Mouse (Mus musculus): ENCODE measurements around the gene Arhgap22.

- no peak for TF ChIP-seq CTCF (IDR thresholded peaks at IDR 0.05; ENCODE audit: control insufficient read depth, insufficient read depth, insufficient read length)
- no peak for TF ChIP-seq CEBPB (IDR thresholded peaks at IDR 0.05; ENCODE audit: low read depth)
- no peak for TF ChIP-seq USF1 (IDR thresholded peaks at IDR 0.05; ENCODE audit: low read depth)
- TF ChIP-seq MYOG (IDR thresholded peaks at IDR 0.05; ENCODE audit: control insufficient read depth, extremely low read depth, insufficient read length) = no peak
- no peak for TF ChIP-seq FOSL1 (IDR thresholded peaks at IDR 0.05; ENCODE audit: insufficient read depth, low read length, poor library complexity, severe bottlenecking)
These were observed 20.1 kb upstream of the Arhgap22 start for GRCm38 (mm10) chr14:33193762-33194161.
